Mouse (Mus musculus): ENCODE measurements at regions not wholly inside any gene's neighbourhood (a gene's known extent, or its start where the extent isn't known, plus 50 kb on each side); places are given as distances from the start of the nearest gene placed in this dataset.

DNA sequence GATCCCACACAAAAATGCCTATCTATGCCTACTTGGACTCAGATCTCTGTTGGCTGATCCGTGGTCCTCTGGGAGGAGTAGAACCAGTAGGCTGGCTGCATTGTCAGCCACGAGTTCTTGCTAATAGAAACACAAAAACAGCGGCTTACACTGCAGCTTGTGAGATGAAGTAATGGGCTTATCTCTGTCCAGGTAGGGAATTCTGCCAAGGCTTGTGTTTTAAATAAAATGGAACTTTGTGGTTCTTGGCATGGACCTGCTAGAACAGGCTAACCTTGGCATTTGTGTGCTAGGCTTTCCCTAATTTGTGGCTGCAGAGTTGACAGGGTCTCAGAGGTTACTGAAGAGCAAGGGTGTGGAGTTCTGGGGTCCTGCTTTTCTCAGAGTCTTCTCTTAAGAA, 242.1 kb upstream of the Auts2 start:
- peak; percentile 4 for DNase-seq (ENCODE audit: low spot score)

DNA sequence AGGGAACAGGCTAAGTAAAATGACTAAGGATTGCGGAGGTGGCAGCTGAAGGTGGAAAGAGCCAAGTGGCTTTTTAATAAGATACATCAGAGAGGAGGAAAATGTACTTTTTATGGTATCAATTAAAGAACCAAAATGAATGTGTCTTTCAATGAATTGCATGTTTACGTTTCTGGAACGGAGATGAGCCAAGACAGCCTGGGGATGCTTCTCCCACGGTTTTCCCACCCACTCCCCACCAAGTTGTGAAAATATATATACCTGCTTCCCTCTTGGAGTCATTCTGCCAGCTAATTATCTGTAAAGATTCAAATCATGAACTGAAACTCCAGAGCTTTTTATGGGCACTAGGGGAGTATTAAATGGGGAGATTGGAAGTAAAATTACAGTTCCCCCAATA, 241.6 kb upstream of the Auts2 start:
- DNase-seq (ENCODE audit: low spot score) = no peak

DNA sequence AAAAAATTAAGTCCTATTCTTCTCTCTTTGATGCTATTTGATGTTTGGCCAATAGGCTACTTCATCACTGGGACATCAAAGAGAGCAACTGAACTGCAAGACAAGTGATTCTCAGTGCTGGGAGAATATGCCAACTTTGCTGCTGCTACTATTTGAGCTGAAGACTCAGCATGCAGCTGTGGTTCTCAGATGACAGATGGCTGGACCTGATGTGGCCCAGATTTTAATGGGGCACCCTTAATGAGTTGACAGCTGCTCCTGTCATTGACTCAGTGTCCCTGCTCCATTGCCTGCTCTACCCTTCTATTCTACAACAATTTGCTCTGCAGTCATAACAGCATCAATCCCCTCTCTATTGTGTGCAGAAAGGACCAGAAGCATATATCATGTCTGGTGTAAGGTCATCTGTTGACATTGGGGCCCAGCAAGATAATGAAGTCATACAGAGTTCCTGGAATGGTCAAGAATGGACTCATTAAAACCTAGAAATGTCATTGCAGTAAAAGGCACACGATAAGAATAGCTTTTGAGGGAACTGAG, 231.1 kb upstream of the Auts2 start:
- no peak for DNase-seq (ENCODE audit: low spot score)

- no peak for DNase-seq (ENCODE audit: low spot score)
These were observed 217.3 kb upstream of the Auts2 start for GRCm38 (mm10) chr5:132760396-132760795.

DNA sequence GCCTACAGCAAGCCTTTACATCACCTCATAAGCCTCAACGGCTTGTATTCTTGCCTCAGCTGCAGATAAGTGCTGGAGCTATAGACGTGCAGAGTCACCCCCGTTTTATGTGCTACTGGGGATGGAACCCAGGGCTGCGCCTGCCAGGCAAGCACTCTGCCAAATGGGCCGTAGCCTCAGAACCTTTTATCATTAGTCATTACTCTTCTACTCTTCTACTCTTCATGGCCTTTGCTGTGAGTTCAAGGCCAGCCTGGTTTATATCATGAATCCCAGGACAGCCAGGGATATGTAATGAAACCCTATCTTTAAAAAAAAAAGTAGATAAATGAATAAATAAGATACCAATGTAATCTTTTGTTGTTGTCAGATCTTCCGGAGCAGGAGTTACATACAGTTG, 216.6 kb upstream of the Auts2 start:
- no peak for DNase-seq (ENCODE audit: low spot score)

GRCm38 (mm10) chr5:132758941-132759340, 215.8 kb upstream of the Auts2 start:
- no peak for DNase-seq (ENCODE audit: low spot score)

DNA sequence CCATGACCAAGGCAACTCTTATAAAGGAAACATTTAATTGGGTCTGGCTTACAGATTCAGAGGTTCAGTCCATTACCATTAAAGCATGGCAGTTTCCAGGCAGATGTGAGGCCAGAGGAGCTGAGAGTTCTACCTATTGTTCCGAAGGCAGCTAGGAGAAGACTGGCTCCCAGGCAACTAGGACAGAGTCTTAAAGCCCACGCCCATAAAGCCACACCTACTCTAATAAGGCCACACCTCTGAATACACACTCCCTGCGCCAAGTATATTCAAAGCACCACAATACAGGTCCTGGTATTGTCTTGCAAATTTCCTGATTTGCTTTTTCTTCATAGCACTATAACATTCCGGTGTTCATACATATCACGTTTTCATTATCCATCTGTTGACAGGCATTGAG, 194.8 kb upstream of the Auts2 start:
- no peak for DNase-seq (ENCODE audit: low spot score)

DNA sequence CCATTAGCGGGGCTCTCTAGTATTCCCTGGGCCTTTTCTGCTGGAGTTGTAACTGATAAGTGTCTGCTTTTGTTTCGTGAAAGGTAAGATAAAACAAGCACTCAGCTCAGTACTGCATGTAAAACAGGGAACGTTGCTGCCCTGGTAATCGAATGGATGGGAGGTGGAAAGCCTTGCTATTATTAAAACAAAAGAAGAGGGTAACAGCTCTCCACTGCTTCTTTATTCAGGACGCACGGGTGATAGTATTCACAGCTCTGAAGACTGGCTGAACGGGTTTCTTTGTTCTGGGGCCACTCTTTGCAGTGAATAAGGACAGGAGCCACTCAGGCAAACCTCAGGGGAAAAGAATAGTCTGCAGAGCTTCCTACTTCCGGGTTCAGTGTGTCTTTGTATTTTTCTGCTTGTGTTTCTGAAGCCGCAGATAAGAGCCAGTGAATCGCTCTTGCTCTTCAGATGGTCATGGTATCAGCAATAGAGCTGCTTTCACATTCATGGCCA, 185.6 kb upstream of the Auts2 start:
- DNase-seq (ENCODE audit: low spot score) = no peak

DNA sequence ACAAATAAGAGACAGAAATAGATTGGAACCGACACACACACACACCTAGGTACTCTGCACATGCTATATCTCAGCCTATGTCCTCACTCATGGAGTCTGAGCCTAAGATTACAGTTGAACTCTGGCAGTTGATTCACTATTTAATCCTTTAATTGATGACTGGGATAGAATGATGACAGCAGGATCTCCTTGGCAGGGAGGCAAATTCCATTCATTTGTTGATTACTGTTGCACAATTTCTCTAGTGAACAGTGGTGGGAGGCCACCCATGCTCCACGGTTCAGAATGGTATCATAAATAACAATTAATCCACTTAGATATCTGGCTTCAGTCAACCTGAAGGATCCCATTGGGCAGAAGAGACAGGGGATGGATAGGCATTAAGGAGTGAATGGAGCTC, 181.3 kb upstream of the Auts2 start:
- DNase-seq (ENCODE audit: low spot score) = no peak

DNA sequence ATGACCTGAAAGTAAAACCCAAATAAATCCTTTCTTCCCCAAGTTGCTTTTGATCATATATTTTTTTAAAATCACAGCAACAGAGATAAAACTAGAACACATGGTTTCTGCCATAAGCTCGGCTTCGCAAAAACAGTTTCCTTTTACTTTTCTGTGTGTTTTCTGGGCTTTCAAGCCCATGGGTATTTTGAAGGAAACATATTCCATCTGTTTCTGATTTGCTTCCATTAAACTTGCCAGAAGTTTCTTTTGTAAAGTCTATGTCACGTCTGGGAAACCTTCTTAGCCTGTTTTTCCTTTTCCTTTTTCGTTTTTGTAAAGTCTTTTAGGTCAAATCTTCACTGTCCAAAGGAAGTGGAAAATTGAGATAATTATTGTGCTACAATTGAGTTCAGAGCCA, 167.2 kb upstream of the Auts2 start:
- no peak for DNase-seq (ENCODE audit: low spot score)

DNA sequence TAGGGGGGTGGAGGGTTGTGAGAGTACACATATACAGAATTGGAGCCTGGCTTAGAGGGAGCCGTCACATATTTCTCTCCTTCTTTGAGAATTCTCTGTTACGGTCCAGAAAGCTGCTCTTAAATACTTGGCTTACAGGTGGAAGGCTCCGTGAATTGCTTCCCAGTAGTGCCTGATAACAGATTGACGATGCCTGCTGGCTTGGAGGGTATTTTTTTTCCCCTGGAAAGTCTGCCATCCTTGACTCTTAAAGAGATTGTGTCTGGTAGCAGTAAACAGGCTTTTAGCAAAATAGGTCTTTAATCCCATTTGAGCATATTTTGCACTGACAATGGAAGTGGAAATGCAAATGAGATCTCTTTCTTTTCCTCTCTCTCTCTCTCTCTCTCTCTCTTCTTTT, 164.4 kb upstream of the Auts2 start:
- DNase-seq (ENCODE audit: low spot score) = no peak

DNA sequence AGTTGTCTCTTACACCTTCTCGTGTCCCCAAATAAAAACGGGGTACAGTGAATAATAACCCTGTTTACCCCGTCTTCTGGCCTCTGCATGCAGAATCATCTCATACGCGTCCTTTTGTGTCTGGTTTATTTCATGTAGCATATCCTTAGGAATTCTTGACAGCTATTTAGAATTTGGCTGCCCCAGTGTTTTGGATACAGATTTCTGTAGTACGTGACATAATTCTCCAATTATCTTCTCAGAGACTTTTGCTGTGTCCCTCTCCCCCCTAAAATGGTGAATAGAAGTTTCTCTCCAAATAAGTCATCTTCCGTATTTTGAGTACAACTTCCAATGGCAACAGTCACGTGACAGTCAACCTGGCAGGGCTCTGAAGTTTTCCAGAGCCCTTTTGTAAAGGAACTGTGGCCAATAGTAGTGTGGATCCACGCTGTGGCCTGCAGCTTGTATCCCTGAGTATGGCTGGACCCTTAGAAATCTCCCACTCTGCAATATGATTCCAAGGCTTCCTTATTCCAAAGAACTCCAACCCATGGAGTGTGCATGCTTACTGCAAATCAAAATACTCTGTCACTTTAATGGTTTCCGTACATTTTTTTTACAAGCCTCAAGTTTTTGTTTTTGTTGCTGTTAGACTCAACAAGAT, 160.4 kb upstream of the Auts2 start:
- DNase-seq (ENCODE audit: low spot score) = no peak

GRCm38 (mm10) chr5:132702573-132702972, 159.4 kb upstream of the Auts2 start:
- DNase-seq (ENCODE audit: low spot score) = no peak

DNA sequence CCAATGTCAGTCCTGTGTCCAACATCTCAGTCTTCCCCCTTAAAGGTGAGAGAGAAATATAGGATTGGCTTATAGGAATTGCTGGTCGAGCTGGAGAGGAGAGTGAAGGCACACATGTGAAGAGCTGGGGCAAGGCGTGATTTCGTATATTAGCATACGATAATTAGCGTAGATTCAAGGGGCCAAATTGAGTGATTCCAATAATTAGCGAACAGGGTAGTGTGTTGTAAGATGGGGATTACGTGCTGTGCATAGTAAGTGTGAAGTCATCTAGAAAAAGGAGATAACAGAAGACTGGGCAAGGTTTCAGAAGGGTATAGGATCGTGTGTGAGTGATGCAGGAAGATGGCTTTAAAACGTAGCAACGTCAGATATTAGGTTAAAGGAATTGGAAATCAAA, 147.6 kb upstream of the Auts2 start:
- no peak for DNase-seq (ENCODE audit: low spot score)

DNA sequence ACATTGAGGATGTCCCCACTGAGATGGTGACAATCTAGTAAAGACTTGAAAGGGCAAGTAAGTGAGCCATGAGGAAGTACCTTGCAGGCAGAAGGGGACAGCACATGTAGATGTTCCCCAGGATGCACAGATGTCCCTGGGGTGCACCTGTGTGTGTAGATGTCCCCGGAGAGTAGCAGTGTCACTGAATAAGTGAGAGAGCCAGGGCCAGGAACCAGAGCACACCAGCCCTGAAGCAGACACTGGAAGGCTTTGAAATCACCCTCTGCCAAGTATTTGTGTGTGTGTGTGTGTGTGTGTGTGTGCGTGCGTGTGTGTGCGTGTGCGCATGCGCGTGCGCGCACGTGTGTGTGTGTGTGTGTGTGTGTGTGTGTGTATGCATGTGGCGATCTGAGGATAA, 132.1 kb upstream of the Auts2 start:
- no peak for DNase-seq (ENCODE audit: low spot score)

- no peak for DNase-seq (ENCODE audit: low spot score)
These were observed 130.6 kb upstream of the Auts2 start for GRCm38 (mm10) chr5:132673599-132674305.

- no peak for DNase-seq (ENCODE audit: low spot score)
These were observed 128.4 kb upstream of the Auts2 start for GRCm38 (mm10) chr5:132671496-132671895.

GRCm38 (mm10) chr5:132667316-132667715, 124.2 kb upstream of the Auts2 start:
- DNase-seq (ENCODE audit: low spot score) = no peak

- DNase-seq (ENCODE audit: low spot score) = no peak
These were observed 118.1 kb upstream of the Auts2 start for GRCm38 (mm10) chr5:132661266-132661665.

- no peak for DNase-seq (ENCODE audit: low spot score)
These were observed 116.9 kb upstream of the Auts2 start for GRCm38 (mm10) chr5:132660036-132660435.

DNA sequence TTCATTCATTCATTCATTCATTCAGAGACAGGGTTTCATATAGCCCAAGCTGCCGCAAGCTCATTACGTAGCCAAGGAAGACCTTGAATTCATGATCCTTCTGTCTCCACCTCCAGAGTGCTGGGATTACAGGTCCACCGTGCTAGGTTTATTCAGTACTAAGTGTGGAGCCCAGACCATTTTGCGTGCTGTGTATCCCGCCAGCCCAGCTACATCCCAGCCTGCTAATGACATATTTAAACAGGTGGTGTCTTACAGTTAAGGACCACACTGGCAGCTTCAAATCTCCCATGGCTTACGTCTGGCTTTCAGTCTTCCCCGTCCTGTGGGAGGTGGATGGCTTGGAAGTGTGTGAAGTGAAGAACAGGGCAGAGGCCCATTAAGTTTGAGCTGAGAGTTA, 111.2 kb upstream of the Auts2 start:
- DNase-seq (ENCODE audit: low spot score) = no peak

- peak; percentile 37 for DNase-seq (ENCODE audit: low spot score)
These were observed 110.7 kb upstream of the Auts2 start for GRCm38 (mm10) chr5:132653694-132654300.

DNA sequence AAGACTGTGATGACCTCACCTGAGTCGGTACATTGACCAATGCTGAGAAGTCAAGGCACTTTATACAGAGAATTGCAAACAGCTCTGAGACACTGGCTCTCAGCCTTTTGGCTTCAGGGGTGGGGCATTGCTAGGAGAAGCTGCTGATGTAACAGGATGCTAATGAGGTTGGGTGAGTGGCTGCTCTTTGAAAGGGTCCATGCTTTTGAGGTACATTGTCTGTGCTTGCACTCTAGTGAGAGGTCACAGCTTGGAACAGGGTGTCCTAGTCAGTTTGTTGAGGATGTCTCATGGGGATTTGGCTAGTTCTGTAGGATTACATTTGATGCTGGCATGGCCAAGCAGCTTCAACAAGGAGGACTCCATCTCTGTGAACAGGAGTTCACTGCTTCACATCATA, 109.1 kb upstream of the Auts2 start:
- DNase-seq (ENCODE audit: low spot score) = no peak

All from urinary bladder, postnatal 14 days (tissue).